In the genomic region with DNA sequence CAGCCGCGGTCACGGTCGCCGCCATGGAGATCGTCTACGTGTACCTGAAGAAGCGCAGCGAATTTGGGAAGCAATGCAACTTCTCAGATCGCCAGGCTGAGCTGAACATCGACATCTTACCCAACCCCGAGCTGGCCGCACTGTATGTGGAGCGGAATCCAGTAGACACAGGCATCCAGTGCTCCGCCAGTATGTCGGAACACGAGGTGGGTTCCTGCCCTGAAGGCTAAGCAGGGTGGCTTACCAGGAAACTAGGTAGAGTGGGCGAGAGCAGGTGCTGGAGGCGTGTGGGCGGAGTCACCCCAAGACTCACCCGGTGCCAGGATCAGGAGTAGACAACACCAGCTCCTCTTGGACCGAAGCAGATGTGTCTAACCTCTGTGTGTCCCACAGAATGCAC, we compare ENCODE assay signal across 25 mouse cellular contexts. TPM values are rescaled to one million over a fixed set of nuclear protein-coding genes. Genes with fewer than 3 reads are reported as not detected.
A peak's percentile ranks its signal among the peaks of the same experiment; 100 is the strongest.
DNase-seq lines count a peak whose midpoint lies in the region; ATAC-seq and TF ChIP-seq lines count a peak whose summit lies in the region.
"Had no signal": no experiment of that assay in that cellular context is flagged by ENCODE, and none has a peak within 500 bp of the region (broad histone marks: within the 10 kb centered on the region; RNA-seq: fewer than 3 reads in every experiment).

No protein-coding gene starts in this region.

- no peak for TF ChIP-seq CTCF in testis, adult 2 months (IDR thresholded peaks at IDR 0.05; ENCODE audit: control insufficient read depth, insufficient read depth, insufficient replicate concordance, low read depth, low read length)

- H3K4me1 ChIP-seq in testis, adult 2 months (ENCODE audit: control insufficient read depth, insufficient read depth, low read length) = peaks cover 5% of the 10 kb centered on the region
- H3K4me1 ChIP-seq: forebrain, embryonic 15.5 days had no signal

- no peaks in the 10 kb centered on the region; the same call in 1 of the 2 replicates for H3K36me3 ChIP-seq in testis, adult 2 months (ENCODE audit: control insufficient read depth, insufficient read depth, low read length)
- H3K36me3 ChIP-seq: embryonic facial prominence, embryonic 10.5 days; embryonic facial prominence, embryonic 12.5 days; forebrain, embryonic 15.5 days; G1E had no signal

- ATAC-seq in megakaryocyte-erythroid progenitor cell, adult 5-6 weeks (replicated peaks; ENCODE audit: low FRiP score, low TSS enrichment, poor library complexity, severe bottlenecking) = no peak
- ATAC-seq: CD4-positive, CD25-positive, alpha-beta regulatory T cell, adult 4 months; forebrain, embryonic 13.5 days; forebrain, embryonic 15.5 days; forebrain, postnatal 0 days; Patski had no signal

- no peak for TF ChIP-seq POLR2A in testis, adult 2 months (IDR thresholded peaks at IDR 0.05; ENCODE audit: control insufficient read depth, low read depth, low read length)

- intact Hi-C loops in heart, postnatal 36 days (cut with DNase I) = no loop called here

- peak overlapping the region; percentile 15 for H3K4me3 ChIP-seq in testis, adult 2 months (ENCODE audit: control insufficient read depth, low read depth, low read length)
- H3K4me3 ChIP-seq: embryonic facial prominence, embryonic 10.5 days; embryonic facial prominence, embryonic 12.5 days; forebrain, embryonic 13.5 days; forebrain, embryonic 15.5 days had no signal

- H3K27me3 ChIP-seq in testis, adult 2 months (ENCODE audit: control insufficient read depth, insufficient read depth, low read length) = no peaks in the 10 kb centered on the region
- H3K27me3 ChIP-seq: embryonic facial prominence, embryonic 12.5 days; forebrain, embryonic 15.5 days; Patski had no signal

- no peak overlapping the region for H3K27ac ChIP-seq in testis, adult 2 months (ENCODE audit: control insufficient read depth, insufficient read depth, low read depth, low read length)
- H3K27ac ChIP-seq: embryonic facial prominence, embryonic 10.5 days; embryonic facial prominence, embryonic 12.5 days; forebrain, embryonic 13.5 days; forebrain, embryonic 15.5 days had no signal

- no peak for DNase-seq in testis, postnatal 14 days (ENCODE audit: low spot score)
- DNase-seq in ES-CJ7 (ENCODE audit: low read depth, low spot score) = peak; percentile 51
- peak; percentile 39 for DNase-seq in R1 (ENCODE audit: low read depth, low spot score)
- DNase-seq in ZHBTc4 (ENCODE audit: low read depth, low spot score) = peak; percentile 57
- no peak for DNase-seq in heart, postnatal 36 days
- no peak for DNase-seq in gastrocnemius, postnatal 25 days
- DNase-seq: adrenal gland, adult 2 months; adrenal gland, postnatal 10 days; adrenal gland, postnatal 25 days; B cell, adult 2 months; cerebellum, adult 11 months; cerebellum, adult 18-20 months; cerebellum, adult 9-10 months; cerebellum, postnatal 10 days; cerebellum, postnatal 25 days; forebrain, postnatal 0 days had no signal

RNA-seq across cellular contexts. Expression of gene Dnaic2, which starts 5.7 kb away (rescaled TPM):
- 57.5 and 61.2 TPM in 2 replicates for polyA plus RNA-seq in testis, adult 2 months (2012; rRNA removed)
- not detected in 2 replicates for total RNA-seq in megakaryocyte-erythroid progenitor cell, adult 5-6 weeks (2014; fragmentation: Nextera tagmentation)
- not detected in 2 replicates for total RNA-seq in megakaryocyte-erythroid progenitor cell, adult 5-6 weeks (2017)
- under 1 TPM; 0.08 to 0.17 TPM for total RNA-seq in heart, postnatal 36 days (2021)
- total RNA-seq in gastrocnemius, postnatal 25 days (2021) = under 1 TPM; 0.24 to 0.61 TPM
- total RNA-seq: G1E had no signal
- polyA plus RNA-seq: CD4-positive, CD25-positive, alpha-beta regulatory T cell, adult 4 months; G1E had no signal

RNA-seq across cellular contexts. Expression of gene Kif19a, which starts 32.3 kb away (rescaled TPM):
- polyA plus RNA-seq in testis, adult 2 months (2012; rRNA removed) = 19.3 and 19.6 TPM in 2 replicates
- not detected in 2 replicates for total RNA-seq in megakaryocyte-erythroid progenitor cell, adult 5-6 weeks (2014; fragmentation: Nextera tagmentation)
- not detected in 2 replicates for total RNA-seq in megakaryocyte-erythroid progenitor cell, adult 5-6 weeks (2017)
- total RNA-seq in heart, postnatal 36 days (2021) = under 1 TPM in 1 of 2 experiments, not detected in 1; 0.35 TPM
- 1 to 10 TPM; 1.3 to 2.0 TPM for total RNA-seq in gastrocnemius, postnatal 25 days (2021)
- total RNA-seq: G1E had no signal
- polyA plus RNA-seq: CD4-positive, CD25-positive, alpha-beta regulatory T cell, adult 4 months; G1E had no signal

RNA-seq across cellular contexts. Expression of gene Ttyh2, which starts 57.7 kb away (rescaled TPM):
- 13.9 and 15.2 TPM in 2 replicates for polyA plus RNA-seq in testis, adult 2 months (2012; rRNA removed)
- 0.57 and 1.6 TPM in 2 replicates for total RNA-seq in megakaryocyte-erythroid progenitor cell, adult 5-6 weeks (2014; fragmentation: Nextera tagmentation)
- total RNA-seq in megakaryocyte-erythroid progenitor cell, adult 5-6 weeks (2017) = 1.4 TPM in 2 replicates
- 1 to 10 TPM; 4.2 to 5.3 TPM for total RNA-seq in heart, postnatal 36 days (2021)
- 10 to 100 TPM; 17.9 to 20.1 TPM for total RNA-seq in gastrocnemius, postnatal 25 days (2021)

Comparison
In these comparisons a context has a peak if more than half of its experiments do, and no peak if none do; other contexts are left out.
1. DNase-seq: peak in ES-CJ7 (single experiment), R1 (single experiment) and ZHBTc4 (single experiment); none in testis, postnatal 14 days (single experiment), heart, postnatal 36 days (0 of 2) and gastrocnemius, postnatal 25 days (single experiment).